ENCODE assay signal across 11 mouse cellular contexts in genomic region chr3:129296994-129297393, GRCm38 (mm10). TPM values are rescaled to one million over a fixed set of nuclear protein-coding genes. Genes with fewer than 3 reads are reported as not detected.
DNase-seq lines count a peak whose midpoint lies in the region; ATAC-seq and TF ChIP-seq lines count a peak whose summit lies in the region.
"Had no signal": no experiment of that assay in that cellular context is flagged by ENCODE, and none has a peak within 500 bp of the region (broad histone marks: within the 10 kb centered on the region; RNA-seq: fewer than 3 reads in every experiment).

No protein-coding gene starts in this region.

- no peak overlapping the region for H3K4me3 ChIP-seq in heart, embryonic 15.5 days
- H3K4me3 ChIP-seq in heart, embryonic 10.5 days = no peak overlapping the region
- H3K4me3 ChIP-seq in intestine, embryonic 15.5 days (replicated peaks) = no peak overlapping the region
- no peak overlapping the region for H3K4me3 ChIP-seq in liver, postnatal 0 days (ENCODE audit: low read depth, low read length)
- no peak overlapping the region for H3K4me3 ChIP-seq in forebrain, postnatal 0 days (ENCODE audit: low read depth, low read length)
- H3K4me3 ChIP-seq: neural tube, embryonic 13.5 days had no signal

- H3K4me1 ChIP-seq in heart, embryonic 15.5 days (replicated peaks) = peaks cover 9% of the 10 kb centered on the region
- peaks cover 4% of the 10 kb centered on the region for H3K4me1 ChIP-seq in heart, embryonic 10.5 days
- no peaks in the 10 kb centered on the region for H3K4me1 ChIP-seq in intestine, embryonic 15.5 days (replicated peaks)
- no peaks in the 10 kb centered on the region for H3K4me1 ChIP-seq in liver, postnatal 0 days (ENCODE audit: insufficient read depth)
- H3K4me1 ChIP-seq in forebrain, postnatal 0 days (ENCODE audit: insufficient read depth) = no peaks in the 10 kb centered on the region
- H3K4me1 ChIP-seq: neural tube, embryonic 13.5 days had no signal

- H3K27ac ChIP-seq in heart, embryonic 15.5 days = no peak overlapping the region
- no peak overlapping the region for H3K27ac ChIP-seq in heart, embryonic 10.5 days
- H3K27ac ChIP-seq in intestine, embryonic 15.5 days = no peak overlapping the region
- H3K27ac ChIP-seq in liver, postnatal 0 days (ENCODE audit: low read depth) = peak overlapping the region; percentile 57; the same call in 1 of the 2 replicates
- no peak overlapping the region for H3K27ac ChIP-seq in forebrain, postnatal 0 days (ENCODE audit: low read depth, low read length)
- H3K27ac ChIP-seq: macrophage; neural tube, embryonic 13.5 days had no signal

- TF ChIP-seq CTCF in liver, postnatal 0 days (IDR thresholded peaks at IDR 0.05; ENCODE audit: low read depth) = no peak
- TF ChIP-seq CTCF in forebrain, postnatal 0 days (IDR thresholded peaks at IDR 0.05; ENCODE audit: low read depth) = no peak

- no peak for DNase-seq in heart, embryonic 10.5 days (ENCODE audit: low spot score)
- DNase-seq in adipocyte (ENCODE audit: low spot score) = peak; percentile 68
- peak; percentile 87 for DNase-seq in liver, postnatal 0 days
- DNase-seq in forebrain, postnatal 0 days = no peak
- DNase-seq in thymus, adult 18-20 months = no peak
- DNase-seq in gastrocnemius, postnatal 25 days = no peak
- DNase-seq: heart, postnatal 36 days had no signal

- no peaks in the 10 kb centered on the region for H3K9me3 ChIP-seq in heart, embryonic 15.5 days (replicated peaks)
- H3K9me3 ChIP-seq in heart, embryonic 10.5 days = no peaks in the 10 kb centered on the region
- H3K9me3 ChIP-seq in intestine, embryonic 15.5 days = no peaks in the 10 kb centered on the region
- no peaks in the 10 kb centered on the region for H3K9me3 ChIP-seq in liver, postnatal 0 days (ENCODE audit: low read length)
- H3K9me3 ChIP-seq in forebrain, postnatal 0 days (ENCODE audit: low read length) = no peaks in the 10 kb centered on the region
- H3K9me3 ChIP-seq: neural tube, embryonic 13.5 days had no signal

- H3K27me3 ChIP-seq in heart, embryonic 15.5 days = no peaks in the 10 kb centered on the region
- H3K27me3 ChIP-seq in heart, embryonic 10.5 days (ENCODE audit: insufficient read depth, poor library complexity, severe bottlenecking) = no peaks in the 10 kb centered on the region
- H3K27me3 ChIP-seq in intestine, embryonic 15.5 days (replicated peaks) = no peaks in the 10 kb centered on the region
- no peaks in the 10 kb centered on the region for H3K27me3 ChIP-seq in liver, postnatal 0 days (ENCODE audit: insufficient read depth, low read length)
- no peaks in the 10 kb centered on the region for H3K27me3 ChIP-seq in forebrain, postnatal 0 days (ENCODE audit: insufficient read depth, low read length)
- H3K27me3 ChIP-seq: neural tube, embryonic 13.5 days had no signal

- no peaks in the 10 kb centered on the region for H3K36me3 ChIP-seq in heart, embryonic 15.5 days
- no peaks in the 10 kb centered on the region for H3K36me3 ChIP-seq in heart, embryonic 10.5 days
- H3K36me3 ChIP-seq in intestine, embryonic 15.5 days = no peaks in the 10 kb centered on the region
- no peaks in the 10 kb centered on the region for H3K36me3 ChIP-seq in liver, postnatal 0 days (replicated peaks; ENCODE audit: insufficient read depth, low read length)
- no peaks in the 10 kb centered on the region for H3K36me3 ChIP-seq in forebrain, postnatal 0 days (ENCODE audit: insufficient read depth)
- H3K36me3 ChIP-seq: neural tube, embryonic 13.5 days had no signal

- TF ChIP-seq EP300 in liver, postnatal 0 days (IDR thresholded peaks at IDR 0.05; ENCODE audit: low read depth) = peak; percentile 26; the same call in 1 of the 2 replicates

- ATAC-seq in heart, embryonic 15.5 days (replicated peaks; ENCODE audit: insufficient number of reproducible peaks, insufficient read depth, low FRiP score, low read depth) = peak; percentile 50; the same call in 1 of the 2 replicates
- 0 out of 2 replicates have a peak, but pooled peaks have one; percentile 36 for ATAC-seq in intestine, embryonic 15.5 days
- peak; percentile 97 for ATAC-seq in liver, postnatal 0 days
- ATAC-seq in forebrain, postnatal 0 days = no peak

- WGBS in heart, embryonic 15.5 days = 52% methylated on average over 5 of the region's 5 CpGs
- WGBS in heart, embryonic 10.5 days = 72% methylated on average over 5 of the region's 5 CpGs
- WGBS in intestine, embryonic 15.5 days = 65% methylated on average over 5 of the region's 5 CpGs
- WGBS in liver, postnatal 0 days (ENCODE audit: insufficient replicate concordance) = 29% methylated on average over 5 of the region's 5 CpGs
- 78% methylated on average over 5 of the region's 5 CpGs for WGBS in forebrain, postnatal 0 days

- H3K9ac ChIP-seq in heart, embryonic 15.5 days = no peak overlapping the region
- H3K9ac ChIP-seq in intestine, embryonic 15.5 days = no peak overlapping the region
- no peak overlapping the region for H3K9ac ChIP-seq in liver, postnatal 0 days (replicated peaks)
- no peak overlapping the region for H3K9ac ChIP-seq in forebrain, postnatal 0 days
- H3K9ac ChIP-seq: neural tube, embryonic 13.5 days had no signal

- no peak overlapping the region for H3K4me2 ChIP-seq in heart, embryonic 15.5 days
- no peak overlapping the region for H3K4me2 ChIP-seq in intestine, embryonic 15.5 days (replicated peaks)
- no peak overlapping the region for H3K4me2 ChIP-seq in liver, postnatal 0 days (ENCODE audit: low read depth, low read length)
- H3K4me2 ChIP-seq in forebrain, postnatal 0 days (ENCODE audit: low read depth) = no peak overlapping the region
- H3K4me2 ChIP-seq: neural tube, embryonic 13.5 days had no signal

RNA-seq across cellular contexts. Expression of gene Enpep, which starts 35.5 kb away (rescaled TPM):
- polyA plus RNA-seq in heart, embryonic 15.5 days (2015; fragmentation: Nextera tagmentation; extraction: Ambion mirVana) = 14.1 and 14.2 TPM in 2 replicates
- 5.1 and 8.8 TPM in 2 replicates for polyA plus RNA-seq in heart, embryonic 10.5 days (2016; fragmentation: Nextera tagmentation; extraction: Ambion mirVana)
- 97.2 and 100 TPM in 2 replicates for polyA plus RNA-seq in intestine, embryonic 15.5 days (2015; fragmentation: Nextera tagmentation; extraction: Ambion mirVana)
- 7.8 and 8.6 TPM in 2 replicates for polyA plus RNA-seq in liver, postnatal 0 days (2015; fragmentation: Nextera tagmentation; extraction: Ambion mirVana)
- total RNA-seq in forebrain, postnatal 0 days (2014; rRNA removed) = 2.9 and 5.7 TPM in 2 replicates
- 1.5 and 2.1 TPM in 2 replicates for polyA plus RNA-seq in forebrain, postnatal 0 days (2015; fragmentation: Nextera tagmentation; extraction: Ambion mirVana)
- total RNA-seq in gastrocnemius, postnatal 25 days (2021) = 1 to 10 TPM; 1.6 to 2.9 TPM
- polyA plus RNA-seq: macrophage had no signal

Comparison
In these comparisons a context has a peak if more than half of its experiments do, and no peak if none do; other contexts are left out.
1. DNase-seq: peak in adipocyte (single experiment) and liver, postnatal 0 days (single experiment); none in heart, embryonic 10.5 days (single experiment), forebrain, postnatal 0 days (single experiment), thymus, adult 18-20 months (0 of 2) and gastrocnemius, postnatal 25 days (single experiment).